Mouse (Mus musculus) layer of hippocampus, postnatal 36 days (tissue): ENCODE data around the gene Rasa3. TPM values are rescaled to one million over a fixed set of nuclear protein-coding genes. Genes with fewer than 3 reads are reported as not detected.

Experiments used
- DNase-seq, 2 experiments: peaks; one replicate each; pipeline ENCODE4 v3.0.0; 2022
- total RNA-seq, 2 experiments: library from RNA; stranded (reverse); gene quantifications; 2 replicates each; pipeline ENCODE4 v1.2.3; 2021

The Rasa3 gene
- total RNA-seq, 2 experiments from 2014 or later = 62.4 to 69.7 TPM

DNA sequence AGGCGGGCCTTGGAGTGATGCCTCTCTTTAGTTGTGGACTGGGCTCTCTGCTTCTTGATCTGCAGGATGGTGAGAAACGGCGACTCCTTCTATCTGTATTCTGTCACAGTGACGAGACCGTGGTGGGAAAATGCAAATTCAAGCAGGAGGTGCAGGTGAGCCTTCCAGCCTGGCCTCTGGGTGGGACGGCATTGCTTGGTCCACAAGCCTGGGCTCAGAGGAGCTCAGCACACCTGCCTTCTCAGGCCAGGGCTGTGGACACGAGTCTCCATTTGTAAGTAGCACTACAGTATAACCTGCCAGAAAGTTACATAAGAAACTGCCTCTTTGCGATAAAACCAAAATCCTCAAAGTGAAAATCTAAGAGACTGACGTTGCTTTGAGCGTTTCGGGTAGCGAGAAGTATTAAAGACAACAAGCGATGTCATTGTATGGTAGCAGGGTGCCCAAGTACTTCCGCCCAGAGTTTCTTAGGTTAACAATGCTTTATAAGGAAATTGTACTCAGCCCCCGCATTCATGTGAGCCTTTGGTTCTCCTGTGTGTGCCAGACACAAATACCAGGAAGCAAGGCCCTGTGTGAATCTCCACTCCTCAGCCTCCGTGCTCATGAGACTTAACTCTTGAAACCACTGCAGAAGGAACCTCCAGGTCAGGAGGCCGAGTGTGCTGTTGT is 60.4 kb downstream of the Rasa3 start:
- DNase-seq = no peak

DNA sequence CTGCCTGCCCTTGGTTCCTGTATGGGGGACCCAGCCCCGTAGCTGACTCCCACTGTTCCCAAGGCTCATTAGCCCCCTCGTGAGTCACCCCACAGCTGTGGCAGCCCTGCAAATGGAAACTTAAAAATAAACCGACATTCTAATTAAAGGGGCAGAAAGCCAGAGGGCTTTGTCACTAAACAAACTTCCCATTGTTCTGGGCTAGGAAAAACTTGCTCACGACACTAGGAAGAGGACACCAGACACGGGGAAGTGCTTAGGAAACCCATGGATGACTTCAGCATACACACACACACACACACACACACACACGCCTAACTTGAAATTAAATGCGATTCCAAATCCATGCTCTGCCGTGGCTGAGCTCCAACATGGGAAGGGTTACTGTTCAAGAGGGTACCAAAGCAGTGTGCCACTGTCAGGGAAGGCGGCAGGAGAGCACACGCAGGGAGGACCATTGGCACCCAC is 62.4 kb downstream of the Rasa3 start:
- no peak for DNase-seq

DNA sequence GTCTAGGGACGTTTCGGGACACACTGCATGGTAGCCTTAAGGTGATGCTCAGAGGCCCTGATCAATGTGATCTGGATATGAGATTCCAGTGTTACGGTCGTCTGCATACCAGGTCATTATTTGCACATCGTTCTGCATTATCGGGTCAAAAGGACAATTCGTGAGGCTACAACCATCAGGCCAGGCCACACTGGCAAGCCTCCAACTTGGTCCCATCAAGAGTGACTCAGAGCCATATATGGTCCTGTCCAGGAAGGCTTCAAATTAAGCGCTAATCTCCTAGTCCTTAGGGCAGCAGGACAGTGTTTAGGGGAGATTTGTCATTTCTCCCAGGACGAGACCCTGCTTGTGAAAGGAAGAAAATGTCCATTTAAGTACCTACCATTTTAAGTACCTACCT is 63.3 kb downstream of the Rasa3 start:
- DNase-seq = no peak

DNA sequence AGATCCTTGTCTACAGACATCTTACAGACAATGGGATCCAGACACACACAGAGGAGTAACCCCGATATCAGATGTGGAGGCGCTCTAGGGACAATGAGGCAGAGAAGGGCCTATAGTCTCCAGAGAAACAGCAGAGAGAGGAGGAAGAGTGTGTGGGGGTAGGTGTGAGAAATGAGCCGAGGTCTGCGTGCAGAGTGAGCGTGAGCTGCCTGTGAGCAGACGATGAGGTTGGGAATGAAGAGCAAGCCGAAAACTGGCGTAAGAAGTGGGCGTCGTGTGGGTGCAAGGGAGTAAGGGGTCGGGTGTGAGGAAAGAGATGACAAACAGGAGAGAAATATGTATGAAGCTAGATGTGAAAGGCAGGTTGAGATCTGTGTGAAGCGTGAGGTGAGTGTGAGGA is 65.7 kb downstream of the Rasa3 start:
- no peak for DNase-seq

DNA sequence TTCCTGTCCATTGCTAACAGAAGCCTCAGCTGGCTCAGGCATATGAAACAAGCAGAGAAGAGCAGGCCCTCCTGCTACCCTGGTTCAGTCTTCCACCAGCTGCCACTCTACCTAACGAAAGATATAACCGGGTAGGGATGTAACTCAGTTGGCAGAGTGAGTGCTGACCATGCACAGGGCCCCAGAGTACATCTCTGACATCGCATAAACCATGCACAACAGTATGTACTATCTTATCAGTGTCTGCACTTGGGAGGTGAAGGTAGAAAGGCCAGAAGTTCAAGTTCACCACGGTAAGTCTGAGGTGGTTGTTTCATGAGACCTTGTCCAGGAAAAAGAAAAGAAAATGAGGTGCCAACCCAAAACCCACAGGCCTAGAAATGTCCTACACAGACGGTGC is 67.4 kb downstream of the Rasa3 start:
- DNase-seq = no peak

DNA sequence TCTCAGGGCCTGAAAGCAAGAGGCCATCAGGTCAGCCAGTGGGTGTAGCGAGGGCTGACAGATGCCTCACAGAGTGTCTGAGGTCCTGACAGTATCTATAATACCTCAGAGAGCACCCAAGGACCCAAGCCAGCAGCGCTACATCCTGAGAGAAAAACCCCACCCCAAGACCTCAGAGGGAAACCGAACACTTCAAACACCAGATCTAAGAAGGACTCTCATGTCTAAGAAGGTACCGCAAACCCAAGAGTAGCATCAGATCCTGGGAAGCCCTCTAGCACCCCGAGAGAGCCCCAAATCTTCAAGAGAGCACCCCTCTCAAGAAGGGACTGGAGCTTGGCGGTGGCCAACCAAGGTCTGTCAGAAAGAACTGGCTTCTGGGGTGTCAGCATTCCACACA is 68.5 kb downstream of the Rasa3 start:
- no peak for DNase-seq

DNA sequence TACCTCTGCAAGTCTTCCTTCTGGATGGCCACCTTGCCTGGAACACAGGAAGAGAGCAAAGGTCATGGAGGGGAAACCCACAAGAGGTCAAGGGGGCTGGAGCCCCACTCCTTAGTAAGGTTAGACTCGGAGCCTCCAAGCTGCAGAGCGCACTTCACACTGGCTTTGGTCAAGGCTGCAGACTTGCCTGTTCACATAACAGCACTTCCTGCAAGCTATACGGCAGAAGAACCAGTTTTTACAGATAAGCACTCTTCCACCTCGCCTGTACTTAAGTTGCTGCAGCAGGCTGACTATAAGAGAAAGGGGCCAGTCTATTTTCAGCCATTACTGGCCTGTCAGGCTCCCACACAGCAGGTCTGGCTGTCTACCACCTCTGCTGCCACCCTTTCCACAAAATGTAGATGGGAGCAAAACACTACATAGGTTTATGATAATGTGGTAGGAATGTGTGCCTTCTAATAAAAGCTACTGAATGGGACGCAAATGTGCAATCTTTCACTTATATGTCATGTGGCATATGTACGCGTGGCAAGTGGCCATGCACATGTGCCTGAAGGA is 71.4 kb downstream of the Rasa3 start:
- no peak for DNase-seq

DNA sequence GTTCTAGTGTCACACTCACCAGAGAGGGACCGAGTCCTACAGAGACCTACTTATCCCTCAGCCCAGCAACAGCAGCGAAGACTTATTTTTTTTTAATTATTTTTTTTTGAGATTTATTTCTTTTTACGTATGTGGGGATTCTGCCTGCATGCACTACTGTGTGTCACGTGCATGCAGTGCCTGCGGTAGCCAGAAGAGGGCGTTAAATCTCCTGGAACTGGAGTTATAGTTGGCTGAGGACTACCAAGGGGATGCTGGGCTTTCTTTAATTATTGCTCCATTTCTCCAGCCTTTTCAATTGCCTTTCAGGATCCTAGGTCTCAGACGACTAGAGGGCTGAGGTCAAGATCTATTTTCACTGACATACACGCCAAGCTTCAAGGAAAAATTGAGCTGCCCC is 74.8 kb downstream of the Rasa3 start:
- DNase-seq = no peak

DNA sequence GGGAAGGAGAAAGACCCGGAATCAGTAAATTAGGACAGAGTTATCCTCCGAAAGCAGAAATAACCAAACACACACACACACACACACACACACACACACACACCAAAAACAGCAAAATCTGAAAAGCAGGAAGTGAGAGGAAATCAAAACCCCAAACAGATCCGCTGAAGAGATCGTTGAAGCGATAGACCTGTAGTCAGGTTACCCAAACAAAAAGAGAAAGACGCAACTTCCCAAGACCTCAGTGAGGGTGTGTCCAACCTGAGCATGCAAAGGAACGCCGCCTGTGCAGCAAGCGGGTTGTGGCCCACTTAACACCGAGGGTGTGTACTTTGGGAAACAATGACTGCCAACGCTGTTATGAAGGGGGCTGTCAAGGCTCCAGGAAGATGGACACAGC is 76.2 kb downstream of the Rasa3 start:
- no peak for DNase-seq

DNA sequence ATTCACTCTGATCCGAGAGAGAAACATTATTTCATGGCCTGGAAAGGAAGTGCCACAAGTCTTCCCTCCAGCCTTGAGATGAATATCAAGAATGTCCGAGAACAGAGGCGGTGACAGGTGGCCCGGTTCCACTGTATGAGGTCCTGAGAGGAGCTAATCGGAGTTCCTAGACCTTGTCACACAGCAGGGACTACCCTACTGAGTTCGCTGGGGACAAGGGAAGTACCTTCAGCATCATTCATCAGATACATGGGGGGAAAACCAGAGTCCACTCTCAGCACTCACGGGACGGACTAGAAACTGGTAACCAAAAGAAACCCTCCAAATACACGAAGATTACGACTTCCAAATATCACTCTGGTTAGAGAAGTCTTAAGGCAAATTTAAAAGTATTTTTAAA is 76.7 kb downstream of the Rasa3 start:
- no peak for DNase-seq

DNA sequence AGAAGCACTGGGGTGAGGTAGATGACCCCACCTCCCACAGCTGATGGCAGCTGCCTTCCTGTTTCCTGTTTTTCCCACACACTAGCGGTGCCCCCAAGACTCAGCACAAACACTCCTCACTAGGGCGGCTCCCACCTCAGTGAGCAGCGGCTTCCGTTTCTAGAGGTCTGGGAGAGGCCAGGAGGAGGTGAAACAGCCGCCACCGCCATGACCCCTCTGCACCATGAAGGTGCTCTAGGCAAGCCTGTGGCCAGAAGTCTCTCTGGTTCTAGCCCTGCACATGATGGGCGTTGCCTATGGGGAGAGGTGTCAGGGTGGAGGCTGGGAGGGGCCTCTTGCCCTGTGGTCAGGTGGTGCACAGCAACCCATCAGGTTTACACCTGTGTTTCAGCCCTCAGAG is 77.2 kb downstream of the Rasa3 start:
- no peak for DNase-seq

DNA sequence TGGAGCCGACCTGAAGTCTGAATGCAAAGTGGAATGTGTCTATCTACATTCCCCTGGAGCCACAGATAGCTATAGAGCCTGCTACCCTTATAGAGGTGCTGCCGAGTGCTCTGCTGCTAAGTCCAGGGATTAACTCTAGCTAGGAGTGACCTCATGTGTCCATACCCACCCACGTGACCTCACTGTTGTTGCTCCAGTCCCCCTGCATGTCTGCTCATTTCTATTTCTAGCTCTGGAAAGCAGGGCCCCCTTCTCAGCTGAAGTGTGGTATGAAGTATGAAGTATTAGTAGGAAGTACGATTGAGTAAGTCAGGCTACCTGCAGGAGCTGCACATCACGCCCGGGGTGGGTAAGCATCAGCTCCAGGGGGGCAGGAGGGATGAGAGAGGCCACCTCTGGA is 79.6 kb downstream of the Rasa3 start:
- no peak for DNase-seq

DNA sequence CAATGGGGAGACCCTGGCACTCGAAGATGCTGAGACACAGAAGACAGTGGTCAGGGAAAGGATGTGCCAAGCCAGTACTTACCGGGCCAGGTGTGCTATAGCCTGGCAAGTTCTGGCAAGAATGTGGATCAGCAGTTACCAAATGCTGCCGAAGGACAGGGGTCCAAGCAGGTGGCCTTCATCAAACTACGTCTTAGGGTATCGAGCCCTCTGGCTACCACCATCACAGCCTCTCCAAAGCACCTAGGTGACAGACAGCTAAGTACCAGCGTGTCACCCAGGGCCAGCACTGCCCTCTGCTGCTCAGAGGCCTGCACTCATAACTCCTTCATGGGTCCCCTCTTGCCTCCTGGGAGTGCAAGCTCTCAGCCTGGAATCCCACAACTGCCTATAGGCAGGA is 81.5 kb downstream of the Rasa3 start:
- DNase-seq = no peak

DNA sequence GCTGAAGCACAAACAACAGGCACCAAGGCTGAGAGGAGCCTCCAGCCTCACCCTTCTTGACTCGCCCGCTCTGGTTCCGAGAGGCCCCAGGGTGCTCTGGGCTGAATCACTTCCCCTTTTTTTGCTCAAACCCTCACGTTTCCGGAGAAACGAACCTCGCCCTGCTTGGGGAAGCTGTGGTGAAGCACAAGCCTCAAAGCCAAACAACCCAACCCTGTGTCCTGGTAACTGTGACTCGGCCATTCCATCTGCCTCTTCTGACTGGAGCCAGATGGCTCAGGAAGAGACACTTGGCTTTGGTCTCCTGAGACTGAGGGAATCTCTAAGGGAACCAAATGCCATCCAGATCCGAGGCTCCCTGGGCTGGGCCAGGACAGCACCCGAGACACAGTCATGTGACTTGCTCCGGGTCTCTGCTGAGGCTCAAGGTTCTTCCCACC is 82.5 kb downstream of the Rasa3 start:
- DNase-seq = peak in 1 of 2 experiments; percentile 33

DNA sequence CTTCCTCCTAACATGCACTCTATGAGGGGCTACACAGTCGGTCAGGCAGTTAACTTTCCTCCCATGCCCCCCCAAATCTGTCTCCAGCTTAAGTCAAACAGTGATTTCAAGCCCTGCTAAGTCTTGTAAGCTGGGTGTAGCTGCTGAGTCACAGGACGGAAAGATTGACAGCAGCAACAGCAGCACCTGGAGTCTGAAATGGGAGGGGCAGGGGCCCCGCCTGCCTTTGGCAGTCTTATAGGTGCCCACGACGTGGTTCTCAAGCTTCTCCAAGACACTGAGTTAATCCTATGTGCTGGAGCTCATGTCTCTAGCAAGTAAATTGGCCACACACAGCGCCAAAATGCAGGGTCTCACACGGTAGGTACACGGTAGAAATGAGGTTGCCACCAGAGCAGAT is 84.1 kb downstream of the Rasa3 start:
- no peak for DNase-seq

DNA sequence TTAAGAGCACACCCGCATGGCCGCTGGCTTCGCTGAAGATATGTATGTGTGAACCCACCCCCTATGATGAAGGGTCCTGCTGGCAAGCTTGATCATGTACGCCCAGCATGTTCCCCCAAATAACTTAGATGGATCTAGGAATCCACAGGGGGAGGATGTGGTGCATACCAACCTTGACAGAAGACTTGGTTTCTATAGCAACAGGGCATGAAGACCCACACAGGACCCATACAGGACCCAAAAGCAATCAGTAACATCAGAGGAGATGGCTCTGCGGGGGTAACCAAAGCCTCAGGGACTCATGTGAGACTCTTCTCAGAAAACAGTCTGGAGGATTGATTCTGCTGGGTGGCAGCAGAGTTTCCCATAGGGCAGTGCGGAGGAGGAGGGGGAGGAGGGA is 86.2 kb downstream of the Rasa3 start:
- no peak for DNase-seq

DNA sequence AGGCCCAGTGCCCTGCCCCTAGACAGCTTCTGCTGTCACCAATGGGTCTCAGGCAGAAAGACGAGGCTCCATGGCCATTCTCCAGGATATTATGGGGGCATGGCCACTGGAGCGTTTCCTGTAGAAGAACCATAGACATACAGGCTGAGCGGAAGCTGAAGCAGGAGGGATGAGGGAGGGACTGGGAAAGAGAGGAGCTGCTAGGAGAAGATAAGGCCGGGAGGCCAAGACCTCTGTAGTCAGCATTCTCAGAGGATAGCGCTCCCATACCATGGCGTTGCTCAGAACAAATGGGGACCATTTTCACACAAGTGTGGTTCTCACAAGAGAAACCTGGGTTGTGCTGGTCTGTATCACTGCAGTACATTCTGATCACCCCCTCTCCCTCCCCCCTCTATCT is 88.3 kb downstream of the Rasa3 start:
- no peak for DNase-seq

DNA sequence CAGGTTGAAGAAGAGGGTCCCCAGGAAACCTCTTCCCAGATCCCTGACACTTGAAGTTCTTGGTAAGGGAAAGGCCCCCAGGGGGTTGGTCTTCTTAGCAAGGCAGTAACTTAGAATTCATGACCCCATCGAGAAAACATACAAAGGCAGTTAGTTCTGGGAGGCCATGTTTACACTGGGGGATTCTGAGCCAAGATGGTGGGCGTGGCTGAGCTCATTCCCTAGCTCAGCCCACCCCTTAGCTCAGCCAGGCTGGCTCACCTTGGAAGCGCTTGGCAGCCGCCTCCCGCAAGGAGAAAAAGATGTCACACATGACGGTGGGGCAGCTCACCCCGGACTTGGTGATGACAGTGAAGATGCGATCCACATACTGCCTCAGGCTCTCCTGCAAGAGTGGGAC is 92.8 kb downstream of the Rasa3 start:
- DNase-seq = no peak

DNA sequence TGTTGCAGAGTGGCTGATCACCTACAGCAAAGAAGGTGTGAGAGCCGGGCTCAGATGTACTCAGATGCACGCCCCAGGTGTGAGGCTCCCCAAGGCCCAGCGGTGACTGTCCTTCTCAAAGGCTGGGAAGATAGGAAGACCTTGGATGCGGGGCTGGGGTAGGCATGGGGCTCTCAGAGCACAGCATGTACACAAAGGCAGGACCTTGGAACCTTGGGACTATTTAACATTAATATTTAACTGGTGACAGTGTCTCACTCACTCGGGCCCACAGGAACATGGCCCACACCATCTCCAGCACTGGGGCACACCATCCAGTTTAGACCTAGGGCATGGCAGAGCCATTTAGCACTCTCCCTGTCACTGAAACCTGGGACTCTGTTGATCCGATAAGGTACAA is 99.5 kb downstream of the Rasa3 start:
- DNase-seq = no peak

DNA sequence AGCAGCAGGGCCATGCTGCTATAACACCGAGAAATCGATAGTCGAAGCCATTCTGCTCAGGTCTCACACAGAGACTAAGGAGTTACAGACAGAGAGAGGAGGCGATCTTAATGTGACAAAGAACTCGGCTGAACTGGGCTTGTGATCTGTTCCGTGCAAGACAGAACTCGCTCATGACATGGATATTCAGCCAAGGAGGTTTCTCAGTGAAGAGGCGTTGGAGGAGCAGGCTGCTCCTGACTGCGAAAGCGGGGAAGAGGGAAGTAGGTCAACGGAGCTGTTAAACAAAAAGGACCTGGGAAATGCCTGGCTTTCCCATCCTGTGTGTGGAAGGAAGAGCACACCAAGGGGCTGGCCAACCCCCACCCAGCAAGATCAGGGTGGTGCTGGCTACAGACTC is 105.4 kb downstream of the Rasa3 start:
- no peak for DNase-seq

DNA sequence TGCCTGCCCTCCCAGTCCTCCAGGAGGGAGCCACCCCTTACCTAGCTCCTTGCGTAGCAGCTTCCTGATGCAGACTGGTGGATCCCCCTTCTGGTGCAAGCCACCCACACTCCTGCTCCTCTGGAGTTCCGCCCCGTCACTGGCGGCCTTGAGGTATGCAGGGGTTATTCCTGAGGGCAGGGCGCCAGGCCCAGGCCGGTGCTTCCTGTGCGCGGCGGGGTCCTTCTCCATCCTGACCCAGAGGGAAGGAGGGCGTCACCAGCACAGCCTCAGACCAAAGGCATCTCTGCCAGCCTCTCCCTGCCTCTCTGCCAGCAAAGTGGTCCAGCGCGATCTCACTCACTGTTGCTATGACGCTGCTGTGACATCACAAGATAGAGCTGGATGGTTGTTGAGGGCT is 115.3 kb downstream of the Rasa3 start, which contains the start of gene 1700029H14Rik:
Gene 1700029H14Rik (minus strand): TSS at position 344 of the 400 bp plus-strand sequence.
- DNase-seq = no peak

DNA sequence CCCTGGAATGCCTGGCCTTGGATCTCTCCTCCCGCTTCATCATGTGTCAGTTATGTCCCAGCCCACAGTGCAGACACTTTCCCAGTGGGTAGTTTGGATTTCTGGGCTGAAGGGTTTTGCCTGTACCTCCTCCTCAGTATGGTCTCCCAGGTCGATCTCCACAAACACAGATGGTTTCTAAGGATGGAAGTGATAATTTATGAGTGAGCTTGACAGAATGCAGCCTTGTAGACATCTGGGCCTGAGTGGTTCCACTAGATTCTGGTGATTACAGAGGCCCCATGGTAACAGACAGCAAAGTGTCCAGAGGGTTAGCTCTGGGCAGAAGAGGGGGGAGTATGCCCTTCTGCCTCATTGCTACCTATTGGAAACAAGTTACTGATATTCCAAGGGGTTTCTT is 119.9 kb downstream of the Rasa3 start:
- no peak for DNase-seq

DNA sequence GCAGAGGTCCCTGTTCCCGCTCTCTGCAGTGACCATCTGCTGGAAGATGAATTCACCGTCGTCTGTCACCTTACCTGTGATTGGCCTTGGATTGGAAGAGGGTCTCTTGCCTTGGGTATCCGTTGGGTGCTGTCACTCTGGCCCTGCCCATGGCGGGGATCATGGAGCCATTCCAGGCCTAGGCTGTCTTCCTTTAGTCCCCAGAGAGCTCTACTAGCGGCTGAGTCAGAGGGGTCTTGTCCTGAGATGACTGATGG is 125.9 kb downstream of the Rasa3 start:
- no peak for DNase-seq

DNA sequence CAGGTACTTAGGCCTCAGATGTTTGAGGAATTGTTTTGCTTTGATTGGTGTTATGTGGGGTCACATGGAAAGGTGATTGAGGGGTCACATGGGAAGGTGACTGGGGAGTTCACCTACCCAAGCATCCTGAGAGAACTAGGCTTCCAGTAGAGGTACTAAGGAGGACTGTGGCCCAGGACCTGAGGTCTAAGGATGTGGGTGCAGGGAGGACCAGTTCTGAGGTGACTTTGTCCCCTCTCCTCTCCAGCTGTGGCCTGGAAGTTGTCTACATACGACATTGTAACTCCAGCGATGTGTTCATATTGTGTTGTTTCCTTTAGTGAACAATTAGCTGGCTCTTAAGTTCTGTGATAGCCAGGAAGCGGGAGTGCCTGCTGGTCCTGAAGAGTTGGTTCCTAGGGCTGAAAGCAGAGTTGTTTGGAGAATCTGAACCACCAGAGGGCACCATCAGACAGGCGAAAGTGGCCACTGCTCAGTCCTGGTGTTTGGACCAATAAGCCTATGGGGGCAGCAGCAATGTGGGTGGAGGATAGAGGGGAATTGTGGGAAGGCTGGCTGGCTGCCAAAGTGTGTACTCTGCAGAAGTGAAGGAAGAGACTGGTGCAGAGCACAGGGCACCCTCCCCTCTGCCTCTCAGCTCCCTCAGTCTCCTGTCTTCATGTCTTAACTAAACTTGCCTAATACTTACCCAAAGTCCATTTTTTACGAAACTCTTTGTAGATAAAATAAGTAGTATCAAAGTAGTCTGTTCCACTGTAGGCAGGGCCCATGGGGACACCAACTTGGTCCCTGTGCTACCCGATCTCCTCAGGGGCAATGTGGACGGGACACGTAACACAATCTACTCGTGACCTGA is 126.5 kb downstream of the Rasa3 start:
- DNase-seq = peak; percentile 88 to 91
